Mouse (Mus musculus): ENCODE data around the gene Ms4a6b.
"Not testable (repeated sequence)": the region's sequence is repeated elsewhere in the genome, so short reads cannot be mapped to it uniquely, and the experiment has no call there.

The Ms4a6b gene

GRCm38 (mm10) chr19:11536593-11536992 lies 20.3 kb downstream of the Ms4a6b start, which contains the start of gene Ms4a4d:
TSS of gene Ms4a4d (plus strand) at chr19:11536801.
- peak; percentile 58 for DNase-seq

- peak; percentile 33 for DNase-seq
Measured at GRCm38 (mm10) chr19:11537336-11537735, 21.0 kb downstream of the Ms4a6b start.

DNA sequence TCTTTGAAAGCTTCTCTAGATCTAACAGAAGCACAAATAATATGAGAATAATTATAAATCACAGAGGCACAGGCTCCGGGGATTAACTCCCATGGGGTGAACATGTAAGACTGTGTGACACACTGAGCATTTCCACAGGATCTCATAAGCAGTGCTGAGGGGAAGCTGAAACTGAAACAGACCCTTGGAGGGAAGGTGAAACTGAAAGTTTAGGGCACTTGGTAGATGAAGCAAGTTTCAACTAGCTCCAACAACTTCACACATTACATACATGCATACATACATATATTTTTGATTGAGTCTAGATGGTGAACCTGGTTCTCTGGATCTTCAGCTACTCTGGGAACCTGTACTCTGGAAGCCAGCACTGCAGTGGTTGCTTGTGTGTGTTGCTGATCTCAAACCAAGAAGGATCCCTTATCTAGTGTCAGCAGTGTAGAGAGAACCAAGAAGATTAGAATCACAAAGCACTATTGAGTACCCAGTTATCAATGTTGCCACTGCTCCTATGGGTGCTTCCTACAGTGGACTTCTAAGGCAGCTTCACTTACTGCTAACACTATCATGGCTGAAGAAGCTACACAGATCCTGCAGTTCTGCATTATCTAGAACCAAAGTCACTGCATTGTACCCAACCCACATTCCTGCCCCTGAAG lies 24.0 kb downstream of the Ms4a6b start:
- not testable (repeated sequence) for DNase-seq

GRCm38 (mm10) chr19:11544383-11544782 lies 28.1 kb downstream of the Ms4a6b start:
- not testable (repeated sequence) for DNase-seq

- DNase-seq, result no peak
Measured at GRCm38 (mm10) chr19:11547911-11548310, 31.6 kb downstream of the Ms4a6b start.

GRCm38 (mm10) chr19:11554726-11555125 lies 38.4 kb downstream of the Ms4a6b start:
- DNase-seq, result no peak

GRCm38 (mm10) chr19:11559560-11559959 lies 43.2 kb downstream of the Ms4a6b start:
- DNase-seq, result not testable (repeated sequence)

DNA sequence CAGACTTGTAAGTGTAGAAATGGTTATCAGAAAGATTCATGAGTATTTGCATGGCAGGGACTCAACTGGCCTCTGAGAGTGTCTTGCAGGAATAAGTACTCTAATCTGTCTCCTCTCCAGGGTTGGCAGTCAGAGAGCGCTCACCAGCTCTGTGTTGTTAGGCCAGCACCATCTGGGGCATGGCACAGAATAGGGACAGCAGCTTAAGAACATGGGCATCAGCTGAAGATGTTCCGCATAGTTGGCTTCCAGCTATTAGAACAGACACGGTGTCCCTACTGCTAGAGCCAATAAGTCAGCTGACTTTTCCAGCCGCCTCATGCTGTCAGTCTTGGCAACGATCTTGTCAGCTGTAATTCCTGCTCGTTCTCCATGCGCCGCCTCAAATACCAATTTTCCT lies 58.7 kb downstream of the Ms4a6b start:
- no peak for DNase-seq

All from lung, postnatal 14 days (tissue).